Mouse (Mus musculus) liver, adult 2 months (tissue): ENCODE measurements around the gene Ppp1r37. TPM values are rescaled to one million over a fixed set of nuclear protein-coding genes. Genes with fewer than 3 reads are reported as not detected.
A peak's percentile ranks its signal among the peaks of the same experiment; 100 is the strongest.

Source experiments
- DNase-seq: peaks from one replicate; pipeline ENCODE4 v3.0.0-alpha.2; 2011; ENCODE audit warnings: low read depth, low spot score; ENCODE audit errors: extremely low read depth
- H3K27ac ChIP-seq: fragments of 200-500 bp; replicated peaks from 2 replicates; pipeline ENCODE4 v1.5.1; 2012; ENCODE audit warnings: low read depth, mild to moderate bottlenecking, control low read depth, inconsistent platforms, low read length; ENCODE audit not compliant: insufficient read depth
- H3K27me3 ChIP-seq: fragments of 200-500 bp; 2 replicates; pipeline ENCODE4 v1.6.1; 2012; ENCODE audit warnings: mild to moderate bottlenecking, moderate library complexity, low read length, inconsistent platforms; ENCODE audit not compliant: control insufficient read depth, insufficient read depth
- H3K36me3 ChIP-seq: fragments of 200-500 bp; 2 replicates; pipeline ENCODE4 v1.6.1; 2012; ENCODE audit warnings: low read length, inconsistent platforms; ENCODE audit not compliant: control insufficient read depth, insufficient read depth
- H3K4me1 ChIP-seq: fragments of 200-500 bp; 2 replicates; pipeline ENCODE4 v1.6.1; 2011; ENCODE audit warnings: low read length; ENCODE audit not compliant: control insufficient read depth, insufficient read depth
- H3K4me3 ChIP-seq: fragments of 200-500 bp; 2 replicates; pipeline ENCODE4 v1.5.1; 2011; ENCODE audit warnings: low read depth, mild to moderate bottlenecking, control low read depth, low read length, moderate library complexity; ENCODE audit not compliant: insufficient read depth
- H3K79me2 ChIP-seq: fragments of 200-500 bp; 2 replicates; pipeline ENCODE4 v1.6.1; 2012; ENCODE audit warnings: inconsistent platforms, mild to moderate bottlenecking, low read length, moderate library complexity; ENCODE audit not compliant: control insufficient read depth, insufficient read depth
- H3K9ac ChIP-seq: fragments of 200-500 bp; 2 replicates; pipeline ENCODE4 v1.6.1; 2012; ENCODE audit warnings: low read depth, mild to moderate bottlenecking, control low read depth, inconsistent platforms, low read length
- CTCF ChIP-seq: fragments of 200-500 bp; IDR thresholded peaks from 2 replicates; pipeline ENCODE4 v1.5.1; 2011; ENCODE audit warnings: low read depth, low read length, control low read depth
- POLR2A ChIP-seq: fragments of 200-500 bp; IDR thresholded peaks from 2 replicates; pipeline ENCODE4 v1.6.1; 2011; ENCODE audit warnings: low read length, control low read depth; ENCODE audit not compliant: insufficient read depth; ENCODE audit errors: extremely low read depth
- whole genome bisulfite sequencing: fragments of 180-500 bp; shearing (Covaris S2); methylation state at CpG from one replicate; pipeline ENCODE4 v1.1.7; 2018; 5-methylcytosine and 5-hydroxymethylcytosine counted together
- polyA plus RNA-seq: library from polyadenylated mRNA; depleted of rRNA; stranded (reverse); fragments of >200 nt; gene quantifications from 2 replicates; pipeline ENCODE4 v1.2.3, GENCODE M21; 2012
- total RNA-seq: library from RNA; depleted of rRNA; stranded (reverse); fragments of >200 nt; gene quantifications from 2 replicates; pipeline ENCODE4 v1.2.3, GENCODE M21; 2014

The Ppp1r37 gene
- total and polyA plus RNA-seq, 2 experiments, result 25.0 to 84.2 TPM

DNA sequence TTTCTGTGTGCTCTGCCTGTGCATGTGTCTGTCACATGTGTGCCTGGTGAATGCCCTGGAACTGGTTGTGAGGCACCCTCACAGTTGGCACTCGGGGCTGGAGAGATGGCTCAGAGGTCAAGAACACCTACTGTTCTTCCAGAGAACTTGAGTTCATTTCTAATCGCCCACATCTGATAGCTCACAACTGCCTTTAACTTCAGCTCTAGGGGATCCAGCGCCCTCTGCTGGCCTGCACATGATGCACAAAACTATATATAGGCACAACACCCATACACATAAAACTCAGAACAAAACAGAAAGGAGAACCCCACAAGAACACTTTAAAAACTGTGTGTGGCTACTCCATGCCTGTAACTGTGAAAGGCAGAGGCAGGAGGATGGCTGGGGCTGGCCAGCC lies 26.3 kb upstream of the Ppp1r37 start:
- 55% methylated on average over 3 of the region's 3 CpGs for WGBS
- Histone ChIP-seq H3K79me2 (no peaks in the 10 kb centered on the region), H3K4me1 (no peaks in the 10 kb centered on the region), H3K36me3 (peaks cover 16% of the 10 kb centered on the region; the same call in 1 of the 2 replicates), H3K27me3 (no peaks in the 10 kb centered on the region), H3K4me3 (no peak overlapping the region), H3K27ac (no peak overlapping the region), H3K9ac (no peak overlapping the region)
- peak; percentile 27 for DNase-seq
- no peak for TF ChIP-seq POLR2A
- TF ChIP-seq CTCF, result peak; percentile 54; the same call in 1 of the 2 replicates

DNA sequence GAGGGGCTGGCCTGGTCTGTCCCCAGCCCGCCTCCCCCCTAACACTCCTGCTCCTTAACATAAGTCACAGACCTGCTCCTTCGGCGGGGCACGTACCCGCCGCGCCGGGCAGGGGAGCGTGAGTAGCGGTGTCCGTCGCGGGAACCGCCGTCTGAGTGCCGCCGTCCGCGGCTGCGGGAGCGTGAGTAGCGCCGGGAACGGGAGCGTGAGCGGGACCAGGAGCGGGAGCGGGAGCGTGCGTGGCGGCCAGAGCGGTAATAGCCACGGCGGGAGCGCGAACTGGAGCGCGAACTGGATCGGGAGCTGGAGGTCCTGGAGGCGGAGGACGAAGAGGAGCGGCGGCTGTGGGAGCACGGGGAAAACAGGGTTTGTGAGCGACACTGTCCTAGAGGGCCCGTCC lies 23.4 kb upstream of the Ppp1r37 start:
- H3K36me3 ChIP-seq, result peaks cover 23% of the 10 kb centered on the region; the same call in 1 of the 2 replicates
- no peaks in the 10 kb centered on the region for H3K79me2 ChIP-seq
- no peak overlapping the region for H3K27ac ChIP-seq
- no peaks in the 10 kb centered on the region for H3K4me1 ChIP-seq
- no peak overlapping the region for H3K9ac ChIP-seq
- DNase-seq, result no peak
- H3K4me3 ChIP-seq, result no peak overlapping the region
- no peaks in the 10 kb centered on the region for H3K27me3 ChIP-seq
- TF ChIP-seq CTCF (no peak), POLR2A (no peak)
- WGBS, result 95% methylated on average over 46 of the region's 46 CpGs

DNA sequence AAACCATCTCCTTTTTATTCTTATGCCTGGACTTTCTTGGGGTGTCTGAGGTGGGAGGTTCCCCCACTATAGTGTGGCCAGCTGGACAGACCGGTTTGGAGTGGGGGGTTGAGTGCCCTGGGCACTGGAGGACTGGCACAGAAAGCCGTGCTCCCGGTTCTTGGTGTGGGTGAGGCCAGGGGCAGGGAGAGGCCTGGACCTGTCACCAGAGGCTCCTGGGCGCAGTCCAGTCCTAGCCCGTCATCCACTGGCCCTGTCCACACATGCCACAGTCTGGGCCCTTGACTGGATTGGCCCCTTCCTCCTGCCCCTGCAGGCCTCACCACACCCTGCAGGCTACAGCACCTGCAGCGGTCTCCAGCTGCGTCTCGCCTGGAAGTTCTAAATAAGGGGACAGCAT lies 17.8 kb upstream of the Ppp1r37 start:
- Histone ChIP-seq H3K4me1 (peaks cover 6% of the 10 kb centered on the region; the same call in 1 of the 2 replicates), H3K27me3 (no peaks in the 10 kb centered on the region), H3K9ac (no peak overlapping the region), H3K36me3 (peaks cover 10% of the 10 kb centered on the region; the same call in 1 of the 2 replicates), H3K79me2 (no peaks in the 10 kb centered on the region), H3K4me3 (no peak overlapping the region), H3K27ac (no peak overlapping the region)
- 90% methylated on average over 8 of the region's 8 CpGs for WGBS
- DNase-seq, result no peak
- no peak for TF ChIP-seq POLR2A
- no peak for TF ChIP-seq CTCF

DNA sequence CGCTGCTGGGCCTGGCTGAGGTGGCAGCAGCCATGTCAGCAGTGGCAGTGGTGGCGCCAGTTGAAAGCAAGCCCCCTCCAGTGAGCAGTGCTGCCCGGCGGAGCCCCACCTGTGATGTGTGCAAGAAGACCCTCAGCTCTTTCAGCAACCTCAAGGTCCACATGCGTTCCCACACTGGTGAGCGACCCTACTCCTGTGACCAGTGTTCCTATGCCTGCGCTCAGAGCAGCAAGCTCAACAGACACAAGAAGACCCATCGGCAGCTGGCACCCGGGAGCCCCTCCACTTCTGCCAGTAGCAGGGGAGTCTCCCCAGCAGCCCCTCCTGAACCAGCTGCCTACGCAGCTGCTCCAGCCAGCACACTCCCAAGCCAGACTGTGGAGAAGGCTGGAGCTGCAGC lies 16.9 kb upstream of the Ppp1r37 start:
- no peak for DNase-seq
- Histone ChIP-seq H3K36me3 (peaks cover 8% of the 10 kb centered on the region; the same call in 1 of the 2 replicates), H3K4me3 (no peak overlapping the region), H3K27ac (no peak overlapping the region), H3K9ac (no peak overlapping the region), H3K79me2 (no peaks in the 10 kb centered on the region), H3K4me1 (peaks cover 6% of the 10 kb centered on the region; the same call in 1 of the 2 replicates), H3K27me3 (no peaks in the 10 kb centered on the region)
- WGBS, result 94% methylated on average over 10 of the region's 10 CpGs
- no peak for TF ChIP-seq POLR2A
- TF ChIP-seq CTCF, result no peak

DNA sequence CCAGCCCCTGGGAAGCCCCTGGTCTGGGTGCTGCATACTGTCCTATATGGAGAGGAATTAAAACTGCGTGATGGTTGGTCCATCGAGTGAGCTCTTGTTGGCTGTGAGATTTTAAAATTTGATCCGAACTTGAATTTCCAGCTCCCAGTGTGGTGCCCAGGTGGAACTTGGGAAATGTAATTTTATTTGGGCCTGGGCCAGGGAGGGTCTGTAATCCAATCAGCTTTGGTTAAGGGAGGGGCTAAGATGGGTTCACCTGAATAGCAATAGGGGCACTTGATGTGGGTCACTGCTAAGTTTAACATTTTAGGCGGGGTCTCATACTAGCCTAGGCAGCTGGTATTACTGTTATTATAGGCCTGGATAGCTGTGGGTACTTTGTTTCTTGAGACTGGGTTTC lies 15.6 kb upstream of the Ppp1r37 start:
- Histone ChIP-seq H3K27me3 (no peaks in the 10 kb centered on the region), H3K36me3 (peaks cover 4% of the 10 kb centered on the region; the same call in 1 of the 2 replicates), H3K9ac (no peak overlapping the region), H3K27ac (no peak overlapping the region), H3K4me1 (peaks cover 8% of the 10 kb centered on the region; the same call in 1 of the 2 replicates), H3K79me2 (no peaks in the 10 kb centered on the region), H3K4me3 (no peak overlapping the region)
- no peak for TF ChIP-seq POLR2A
- no peak for TF ChIP-seq CTCF
- WGBS, result 78% methylated on average over 4 of the region's 4 CpGs
- DNase-seq, result no peak

DNA sequence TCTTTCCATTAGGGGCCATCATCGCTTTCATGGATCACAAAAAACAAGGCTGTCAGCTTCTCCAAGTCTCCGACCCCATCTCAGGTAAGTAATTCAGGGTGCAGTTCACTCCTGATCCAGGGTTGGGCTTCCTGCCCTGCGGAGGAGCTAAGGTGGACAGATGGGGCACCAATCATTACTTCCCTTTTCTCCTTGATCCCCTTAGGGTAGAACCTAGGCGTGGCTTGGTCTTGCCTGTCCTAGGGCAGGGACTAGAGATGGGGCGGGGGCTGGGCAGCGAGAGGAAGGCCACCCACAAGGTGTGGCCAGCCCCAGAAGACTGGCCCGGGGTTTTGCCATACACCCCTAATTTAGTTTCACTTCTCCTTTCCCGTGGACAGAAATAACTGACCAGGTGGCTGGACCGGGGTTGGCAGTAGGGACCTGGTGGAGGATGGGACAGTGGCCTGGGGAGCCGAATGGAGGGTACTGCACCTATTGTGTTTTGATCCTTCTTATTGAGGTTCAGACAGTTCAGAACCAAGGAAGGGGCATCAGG lies 15.1 kb upstream of the Ppp1r37 start:
- Histone ChIP-seq H3K4me1 (peaks cover 8% of the 10 kb centered on the region; the same call in 1 of the 2 replicates), H3K4me3 (peak overlapping the region; percentile 56; the same call in 1 of the 2 replicates), H3K36me3 (peaks cover 4% of the 10 kb centered on the region; the same call in 1 of the 2 replicates), H3K79me2 (no peaks in the 10 kb centered on the region), H3K27ac (no peak overlapping the region), H3K9ac (no peak overlapping the region), H3K27me3 (no peaks in the 10 kb centered on the region)
- TF ChIP-seq CTCF, result no peak
- TF ChIP-seq POLR2A, result no peak
- 29% methylated on average over 10 of the region's 10 CpGs for WGBS
- no peak for DNase-seq
